Mouse (Mus musculus) MEL (cell line): Measurements from ENCODE around the gene Lhx5. TPM values are rescaled to one million over a fixed set of nuclear protein-coding genes. Genes with fewer than 3 reads are reported as not detected.

Experiments
- DNase-seq: peaks from one replicate; pipeline ENCODE4 v3.0.0; 2011; ENCODE audit warnings: low read depth, low spot score
- H3K27ac ChIP-seq: 2 replicates; pipeline ENCODE4 v1.5.1; 2012; ENCODE audit warnings: low read depth, mild to moderate bottlenecking, control low read depth, low read length, moderate library complexity; ENCODE audit not compliant: control insufficient read depth
- H3K27me3 ChIP-seq, 2 experiments: fragments of 150-350 bp in 1 of 2; sonication (generic) in 1 of 2; 2 replicates each; pipeline ENCODE4 v1.6.1; 2012; ENCODE audit warnings: low read length in 2 of 2, mild to moderate bottlenecking in 2 of 2, improper control_type of control experiment in 1 of 2, moderate library complexity in 1 of 2; ENCODE audit not compliant: insufficient read depth in 2 of 2, control insufficient read depth in 1 of 2
- H3K36me3 ChIP-seq, 2 experiments: 2 replicates each; pipeline ENCODE4 v1.6.1; 2012 to 2014; ENCODE audit warnings: low read length in 2 of 2, improper control_type of control experiment in 1 of 2, inconsistent platforms in 1 of 2, mild to moderate bottlenecking in 1 of 2; ENCODE audit not compliant: insufficient read depth in 2 of 2, control insufficient read depth in 1 of 2
- H3K4me1 ChIP-seq, 2 experiments: fragments of 150-350 bp in 1 of 2; sonication (generic) in 1 of 2; 2 replicates each; pipeline ENCODE4 v1.6.1; 2012; ENCODE audit warnings: low read length in 2 of 2, improper control_type of control experiment in 1 of 2, mild to moderate bottlenecking in 1 of 2; ENCODE audit not compliant: insufficient read depth in 2 of 2, control insufficient read depth in 1 of 2
- H3K4me3 ChIP-seq, 2 experiments: fragments of 150-350 bp in 1 of 2; sonication (generic) in 1 of 2; 2 replicates each; pipeline ENCODE4 v1.5.1; 2012; ENCODE audit warnings: low read depth in 2 of 2, low read length in 2 of 2, mild to moderate bottlenecking in 2 of 2, moderate library complexity in 2 of 2, control low read depth in 1 of 2, improper control_type of control experiment in 1 of 2; ENCODE audit not compliant: control insufficient read depth in 1 of 2, insufficient read depth in 1 of 2
- H3K79me2 ChIP-seq: 2 replicates; pipeline ENCODE4 v1.6.1; 2012; ENCODE audit warnings: mild to moderate bottlenecking, low read length, moderate library complexity; ENCODE audit not compliant: control insufficient read depth, poor library complexity, insufficient read depth
- H3K9ac ChIP-seq: 2 replicates; pipeline ENCODE4 v1.6.1; 2012; ENCODE audit warnings: low read depth, mild to moderate bottlenecking, control low read depth, low read length, moderate library complexity; ENCODE audit not compliant: control insufficient read depth, poor library complexity, severe bottlenecking
- H3K9me3 ChIP-seq: fragments of 150-350 bp; sonication (generic); replicated peaks from 2 replicates; pipeline ENCODE4 v1.6.1; 2012; ENCODE audit warnings: mild to moderate bottlenecking, low read length, improper control_type of control experiment, moderate library complexity; ENCODE audit not compliant: insufficient read depth
- BHLHE40 ChIP-seq: IDR thresholded peaks from 2 replicates; pipeline ENCODE4 v1.6.1; 2012; ENCODE audit warnings: low read depth, mild to moderate bottlenecking, inconsistent platforms, low read length, improper control_type of control experiment, borderline replicate concordance
- CTCF ChIP-seq, 3 experiments: IDR thresholded peaks in 2 of 3; conservative IDR thresholded peaks in 1 of 3; 2 replicates each; pipeline ENCODE4 v1.5.1; 2011 to 2012; ENCODE audit warnings: low read length in 3 of 3, low read depth in 2 of 3, mild to moderate bottlenecking in 2 of 3, improper control_type of control experiment in 1 of 3, inconsistent platforms in 1 of 3, mixed read lengths in 1 of 3, moderate library complexity in 1 of 3; ENCODE audit not compliant: control insufficient read depth in 1 of 3, insufficient read depth in 1 of 3, poor library complexity in 1 of 3, severe bottlenecking in 1 of 3
- E2F4 ChIP-seq: IDR thresholded peaks from 2 replicates; pipeline ENCODE4 v1.6.1; 2011; ENCODE audit warnings: low read depth, low read length, improper control_type of control experiment, borderline replicate concordance
- ELF1 ChIP-seq: IDR thresholded peaks from 2 replicates; pipeline ENCODE4 v1.6.1; 2014; ENCODE audit warnings: low read depth, mild to moderate bottlenecking, inconsistent platforms, low read length, improper control_type of control experiment, moderate library complexity
- EP300 ChIP-seq, 2 experiments: IDR thresholded peaks; 2 replicates each; pipeline ENCODE4 v1.6.1; 2011; ENCODE audit warnings: improper control_type of control experiment in 2 of 2, low read length in 2 of 2, low read depth in 1 of 2, mild to moderate bottlenecking in 1 of 2
- ETS1 ChIP-seq: IDR thresholded peaks from 2 replicates; pipeline ENCODE4 v1.6.1; 2012; ENCODE audit warnings: low read depth, mild to moderate bottlenecking, inconsistent platforms, low read length, improper control_type of control experiment, moderate library complexity
- GABPA ChIP-seq: IDR thresholded peaks from 2 replicates; pipeline ENCODE4 v1.6.1; 2012; ENCODE audit warnings: low read depth, mild to moderate bottlenecking, inconsistent platforms, low read length, improper control_type of control experiment, moderate library complexity
- HCFC1 ChIP-seq: IDR thresholded peaks from 2 replicates; pipeline ENCODE4 v1.6.1; 2012; ENCODE audit warnings: low read depth, mild to moderate bottlenecking, inconsistent platforms, low read length, improper control_type of control experiment, moderate library complexity
- JUND ChIP-seq: IDR thresholded peaks from 2 replicates; pipeline ENCODE4 v1.6.1; 2011; ENCODE audit warnings: low read depth, mild to moderate bottlenecking, improper control_type of control experiment, low read length
- MAX ChIP-seq: IDR thresholded peaks from 2 replicates; pipeline ENCODE4 v1.6.1; 2011; ENCODE audit warnings: low read length, improper control_type of control experiment
- MAZ ChIP-seq: IDR thresholded peaks from 2 replicates; pipeline ENCODE4 v1.6.1; 2012; ENCODE audit warnings: low read depth, mild to moderate bottlenecking, inconsistent platforms, low read length, improper control_type of control experiment
- MEF2A ChIP-seq: IDR thresholded peaks from 2 replicates; pipeline ENCODE4 v1.6.1; 2014; ENCODE audit warnings: low read depth, mild to moderate bottlenecking, inconsistent platforms, low read length, improper control_type of control experiment; ENCODE audit not compliant: poor library complexity, insufficient replicate concordance, severe bottlenecking; ENCODE audit errors: extremely low read depth
- MYB ChIP-seq: IDR thresholded peaks from 2 replicates; pipeline ENCODE4 v1.6.1; 2011; ENCODE audit warnings: mild to moderate bottlenecking, low read depth, low read length, improper control_type of control experiment
- MYC ChIP-seq: IDR thresholded peaks from 2 replicates; pipeline ENCODE4 v1.6.1; 2011; ENCODE audit warnings: low read depth, mild to moderate bottlenecking, low read length, improper control_type of control experiment, moderate library complexity
- NELFE ChIP-seq: IDR thresholded peaks from 2 replicates; pipeline ENCODE4 v1.6.1; 2011; ENCODE audit warnings: low read depth, low read length, improper control_type of control experiment
- NRF1 ChIP-seq: IDR thresholded peaks from 2 replicates; pipeline ENCODE4 v1.6.1; 2014; ENCODE audit warnings: low read depth, mild to moderate bottlenecking, inconsistent platforms, low read length, improper control_type of control experiment, moderate library complexity; ENCODE audit not compliant: poor library complexity, insufficient read depth, severe bottlenecking
- POLR2AphosphoS5 ChIP-seq: IDR thresholded peaks from 2 replicates; pipeline ENCODE4 v1.6.1; 2012; ENCODE audit warnings: low read depth, borderline replicate concordance, mild to moderate bottlenecking, inconsistent platforms, low read length, moderate library complexity, mixed read lengths
- RAD21 ChIP-seq: IDR thresholded peaks from 2 replicates; pipeline ENCODE4 v1.6.1; 2011; ENCODE audit warnings: mild to moderate bottlenecking, low read depth, low read length, improper control_type of control experiment
- TBP ChIP-seq: IDR thresholded peaks from 2 replicates; pipeline ENCODE4 v1.8.0; 2011; ENCODE audit warnings: low read depth, low read length, improper control_type of control experiment
- TCF12 ChIP-seq: IDR thresholded peaks from 2 replicates; pipeline ENCODE4 v1.6.1; 2014; ENCODE audit warnings: low read depth, mild to moderate bottlenecking, inconsistent platforms, low read length, improper control_type of control experiment, moderate library complexity
- UBTF ChIP-seq: IDR thresholded peaks from 2 replicates; pipeline ENCODE4 v1.6.1; 2012; ENCODE audit warnings: low read depth, mild to moderate bottlenecking, inconsistent platforms, low read length, improper control_type of control experiment, moderate library complexity, borderline replicate concordance; ENCODE audit not compliant: insufficient read depth
- USF1 ChIP-seq: IDR thresholded peaks from 2 replicates; pipeline ENCODE4 v1.6.1; 2014; ENCODE audit warnings: low read depth, mild to moderate bottlenecking, inconsistent platforms, low read length, improper control_type of control experiment, moderate library complexity
- ZKSCAN1 ChIP-seq: IDR thresholded peaks from 2 replicates; pipeline ENCODE4 v1.6.1; 2012; ENCODE audit warnings: low read depth, mild to moderate bottlenecking, inconsistent platforms, low read length, improper control_type of control experiment, moderate library complexity
- ZMIZ1 ChIP-seq: IDR thresholded peaks from 2 replicates; pipeline ENCODE4 v1.6.1; 2012; ENCODE audit warnings: low read depth, mild to moderate bottlenecking, inconsistent platforms, low read length, improper control_type of control experiment, moderate library complexity
- polyA plus RNA-seq, 2 experiments: library from polyadenylated mRNA; stranded (reverse) in 1 of 2; unstranded in 1 of 2; fragments of >175 nt in 1 of 2; fragments of >200 nt in 1 of 2; gene quantifications; 2 replicates each; pipeline versions ENCODE4 v1.2.1 to v1.2.4; 2012; ENCODE audit warnings: low replicate concordance in 2 of 2, low read depth in 1 of 2; ENCODE audit not compliant: insufficient read length in 2 of 2, insufficient read depth in 1 of 2, missing spikeins in 1 of 2
- total RNA-seq: library from RNA; depleted of rRNA; stranded (reverse); fragments of 300-350 nt; gene quantifications from 2 replicates; pipeline ENCODE4 v1.2.3, GENCODE M21; 2012

The Lhx5 gene
- total and polyA plus RNA-seq, 3 experiments, result not detected

GRCm38 (mm10) chr5:120468830-120469229 is 37.3 kb downstream of the Lhx5 start:
- Histone ChIP-seq H3K4me3 (no peak overlapping the region), H3K9me3 (no peaks in the 10 kb centered on the region), H3K79me2 (no peaks in the 10 kb centered on the region), H3K36me3 (peaks cover 0 to 5% of the 10 kb centered on the region in 2 experiments; a peak in 2 of 4 replicates), H3K27me3 (no peaks in the 10 kb centered on the region), H3K4me1 (peaks cover 10 to 14% of the 10 kb centered on the region in 2 experiments), H3K9ac (no peak overlapping the region), H3K27ac (no peak overlapping the region)
- DNase-seq, result no peak
- no peak for TF ChIP-seq ETS1
- TF ChIP-seq HCFC1, result no peak
- TF ChIP-seq ZKSCAN1, result no peak
- TF ChIP-seq TCF12, result no peak
- no peak for TF ChIP-seq ZMIZ1
- no peak for TF ChIP-seq NELFE
- no peak for TF ChIP-seq NRF1
- no peak for TF ChIP-seq JUND
- TF ChIP-seq MYC, result no peak
- no peak for TF ChIP-seq RAD21
- TF ChIP-seq GABPA, result no peak
- no peak for TF ChIP-seq TBP
- TF ChIP-seq MAX, result no peak
- TF ChIP-seq E2F4, result no peak
- TF ChIP-seq, all 39 proteins: peak for 0

GRCm38 (mm10) chr5:120471538-120471937 is 40.0 kb downstream of the Lhx5 start:
- no peaks in the 10 kb centered on the region for H3K9me3 ChIP-seq
- peaks cover 0 to 2% of the 10 kb centered on the region in 2 experiments; a peak in 1 of 4 replicates for H3K36me3 ChIP-seq
- H3K79me2 ChIP-seq, result no peaks in the 10 kb centered on the region
- no peak overlapping the region for H3K27ac ChIP-seq
- H3K9ac ChIP-seq, result no peak overlapping the region
- peaks cover 3 to 7% of the 10 kb centered on the region in 2 experiments; a peak in 2 of 4 replicates for H3K4me1 ChIP-seq
- H3K27me3 ChIP-seq, result no peaks in the 10 kb centered on the region
- no peak for DNase-seq
- TF ChIP-seq E2F4 (no peak), BHLHE40 (no peak), EP300 (IDR thresholded peaks at IDR 0.05; ENCODE audit: low read depth in 1 of 2, low read length in 2 of 2) (no peak), TCF12 (no peak), CTCF (IDR thresholded peaks at IDR 0.05 in 2 of 3, conservative IDR thresholded peaks at IDR 0.05 in 1 of 3; ENCODE audit: control insufficient read depth in 1 of 3, insufficient read depth in 1 of 3, low read depth in 2 of 3, low read length in 3 of 3, poor library complexity in 1 of 3, severe bottlenecking in 1 of 3) (no peak), TBP (no peak), MYB (no peak), POLR2AphosphoS5 (no peak), USF1 (no peak), ELF1 (no peak), RAD21 (no peak), MAZ (no peak), MEF2A (no peak), MYC (no peak), NRF1 (no peak), UBTF (no peak), GABPA (no peak)
- no peak overlapping the region for H3K4me3 ChIP-seq
